Mouse (Mus musculus) midbrain, embryonic 14.5 days (tissue): ENCODE results near the gene Aplf. TPM values are rescaled to one million over a fixed set of nuclear protein-coding genes. Genes with fewer than 3 reads are reported as not detected.

Experiments used
- ATAC-seq: fragments of 200-750 bp; cut with Nextera tagmentation; 2 replicates; pipeline ENCODE4 v1.8.0; 2017; ENCODE audit warnings: moderate number of reproducible peaks, moderate library complexity; ENCODE audit not compliant: low FRiP score, low TSS enrichment
- DNase-seq: peaks from one replicate; pipeline ENCODE4 v3.0.0-alpha.2; 2015
- H3K27ac ChIP-seq: fragments of 300-500 bp; sonication (generic); replicated peaks from 2 replicates; pipeline ENCODE4 v1.5.1; 2014; ENCODE audit warnings: mild to moderate bottlenecking, low read depth, low read length, moderate library complexity
- H3K27me3 ChIP-seq: fragments of 300-500 bp; sonication (generic); 2 replicates; pipeline ENCODE4 v1.6.1; 2014; ENCODE audit warnings: low read length, control low read depth, mixed read lengths; ENCODE audit not compliant: control insufficient read depth, insufficient read depth
- H3K36me3 ChIP-seq: fragments of 300-500 bp; sonication (generic); 2 replicates; pipeline ENCODE4 v1.6.1; 2014; ENCODE audit warnings: low read length, control low read depth; ENCODE audit not compliant: control insufficient read depth, insufficient read depth
- H3K4me1 ChIP-seq: fragments of 300-500 bp; sonication (generic); 2 replicates; pipeline ENCODE4 v1.6.1; 2014; ENCODE audit warnings: mild to moderate bottlenecking, antibody characterized with exemption, low read length, control low read depth; ENCODE audit not compliant: control insufficient read depth, insufficient read depth
- H3K4me2 ChIP-seq: fragments of 300-500 bp; sonication (generic); 2 replicates; pipeline ENCODE4 v1.6.1; 2014; ENCODE audit warnings: mild to moderate bottlenecking, low read length, moderate library complexity
- H3K4me3 ChIP-seq: fragments of 300-500 bp; sonication (generic); replicated peaks from 2 replicates; pipeline ENCODE4 v1.5.1; 2014; ENCODE audit warnings: low read depth, low read length
- H3K9ac ChIP-seq: fragments of 300-500 bp; sonication (generic); replicated peaks from 2 replicates; pipeline ENCODE4 v1.6.1; 2014; ENCODE audit warnings: mild to moderate bottlenecking, low read length, moderate library complexity
- H3K9me3 ChIP-seq: fragments of 300-500 bp; sonication (generic); 2 replicates; pipeline ENCODE4 v1.6.1; 2016; ENCODE audit warnings: low read length, control low read depth, mixed read lengths; ENCODE audit not compliant: control insufficient read depth
- WGBS: fragments of 180-500 bp; shearing (Covaris S2); extraction: QIAGEN DNeasy Blood & Tissue Kit; methylation state at CpG from one replicate; pipeline ENCODE4 v1.1.7; 2014; 5-methylcytosine and 5-hydroxymethylcytosine counted together
- polyA plus RNA-seq: library from polyadenylated mRNA; unstranded; fragments of >200 nt; fragmentation: Nextera tagmentation; extraction: Ambion mirVana; gene quantifications from 2 replicates; pipeline ENCODE4 v1.2.1, GENCODE M21; 2014

Aplf gene
- polyA plus RNA-seq, 1 experiment from 2014 or later = 8.4 TPM

DNA sequence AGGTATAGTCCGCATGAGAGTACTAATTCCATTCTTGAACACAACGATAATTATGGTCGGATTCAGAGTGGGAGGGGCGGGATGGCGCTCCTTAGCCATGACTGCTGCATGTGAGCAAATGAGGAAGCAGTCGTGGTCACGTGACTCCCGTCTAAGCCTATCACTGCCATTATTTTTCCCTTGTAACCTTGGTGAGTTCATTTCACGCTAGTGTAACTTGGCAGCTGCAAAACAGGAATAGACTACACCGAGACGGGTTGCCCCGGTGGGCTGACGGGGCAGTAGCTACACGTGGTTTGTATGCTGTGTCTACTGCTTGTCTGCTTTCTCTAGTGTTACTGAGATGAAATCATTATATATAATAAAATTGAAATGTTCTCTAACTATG is 56.3 kb downstream of the Aplf start:
- WGBS = 87% methylated on average over 14 of the region's 14 CpGs
- peak; percentile 29 for DNase-seq

GRCm38 (mm10) chr6:87614794-87615695 is 56.9 kb downstream of the Aplf start:
- Histone ChIP-seq H3K4me2 (no peak overlapping the region), H3K4me3 (no peak overlapping the region)

More for the DNA sequence above, 56.3 kb downstream of the Aplf start:
- Histone ChIP-seq H3K4me1 (no peaks in the 10 kb centered on the region), H3K4me3 (no peak overlapping the region), H3K36me3 (no peaks in the 10 kb centered on the region), H3K27ac (no peak overlapping the region), H3K27me3 (no peaks in the 10 kb centered on the region), H3K9me3 (no peaks in the 10 kb centered on the region), H3K4me2 (no peak overlapping the region), H3K9ac (no peak overlapping the region)
- ATAC-seq = no peak

GRCm38 (mm10) chr6:87599825-87600224 is 72.2 kb downstream of the Aplf start:
- DNase-seq = peak; percentile 55
- H3K36me3 ChIP-seq = no peaks in the 10 kb centered on the region
- no peaks in the 10 kb centered on the region for H3K9me3 ChIP-seq
- H3K27ac ChIP-seq = no peak overlapping the region
- no peaks in the 10 kb centered on the region for H3K27me3 ChIP-seq
- ATAC-seq = no peak
- H3K4me2 ChIP-seq = no peak overlapping the region
- H3K9ac ChIP-seq = no peak overlapping the region
- no peak overlapping the region for H3K4me3 ChIP-seq
- H3K4me1 ChIP-seq = no peaks in the 10 kb centered on the region; the same call in 1 of the 2 replicates

More at GRCm38 (mm10) chr6:87614794-87615695, 56.9 kb downstream of the Aplf start:
- Histone ChIP-seq H3K9me3 (no peaks in the 10 kb centered on the region), H3K27me3 (no peaks in the 10 kb centered on the region), H3K36me3 (no peaks in the 10 kb centered on the region), H3K9ac (no peak overlapping the region), H3K27ac (0 out of 2 replicates have a peak overlapping the region, but pooled peaks have one; percentile 26), H3K4me1 (no peaks in the 10 kb centered on the region)
- 69% methylated on average over 11 of the region's 11 CpGs for WGBS
- no peak for ATAC-seq
- peak; percentile 27 for DNase-seq

DNA sequence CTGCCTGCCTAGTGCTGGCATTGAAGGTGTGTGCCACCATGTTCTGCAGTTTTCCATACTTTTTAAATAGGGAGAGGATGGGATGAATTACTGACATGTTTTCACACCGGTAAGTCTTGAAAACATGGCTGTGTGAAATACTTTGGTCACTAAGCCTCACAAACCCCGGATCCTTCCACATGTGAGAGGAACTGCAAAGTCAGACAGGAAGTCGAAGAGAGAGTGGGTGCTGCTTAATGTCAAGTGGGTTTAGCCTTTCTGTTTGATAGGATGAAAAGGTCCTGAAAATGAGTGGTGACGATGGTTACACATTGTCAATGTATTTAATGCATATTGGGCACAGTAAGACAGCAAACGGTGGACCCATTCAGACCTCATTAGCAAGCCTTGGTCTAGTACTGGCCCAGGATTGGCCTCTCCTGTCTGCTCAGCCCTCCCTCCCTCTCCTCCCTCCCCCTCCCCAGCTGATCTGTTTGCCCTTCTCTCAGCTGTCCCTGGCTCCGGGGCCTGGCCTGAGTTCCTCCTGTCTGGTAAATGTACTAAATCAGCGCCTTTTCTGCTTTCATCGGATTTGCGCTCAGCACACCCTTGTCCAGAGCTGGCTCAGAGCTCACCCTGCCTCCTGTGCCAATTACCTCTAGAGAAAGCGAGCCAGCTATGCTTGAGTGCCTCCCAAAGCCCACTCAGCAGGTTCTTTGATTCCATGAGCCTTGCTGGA is 74.7 kb downstream of the Aplf start:
- WGBS = 25% methylated on average over 10 of the region's 10 CpGs
- H3K4me1 ChIP-seq = no peaks in the 10 kb centered on the region; the same call in 1 of the 2 replicates
- H3K27me3 ChIP-seq = no peaks in the 10 kb centered on the region
- ATAC-seq (peak; percentile 50; the same call in 1 of the 2 replicates), DNase-seq (peak; percentile 68)
- no peaks in the 10 kb centered on the region for H3K9me3 ChIP-seq
- H3K4me3 ChIP-seq = no peak overlapping the region
- H3K4me2 ChIP-seq = no peak overlapping the region
- H3K27ac ChIP-seq = 0 out of 2 replicates have a peak overlapping the region, but pooled peaks have one; percentile 14
- H3K9ac ChIP-seq = no peak overlapping the region
- no peaks in the 10 kb centered on the region for H3K36me3 ChIP-seq

DNA sequence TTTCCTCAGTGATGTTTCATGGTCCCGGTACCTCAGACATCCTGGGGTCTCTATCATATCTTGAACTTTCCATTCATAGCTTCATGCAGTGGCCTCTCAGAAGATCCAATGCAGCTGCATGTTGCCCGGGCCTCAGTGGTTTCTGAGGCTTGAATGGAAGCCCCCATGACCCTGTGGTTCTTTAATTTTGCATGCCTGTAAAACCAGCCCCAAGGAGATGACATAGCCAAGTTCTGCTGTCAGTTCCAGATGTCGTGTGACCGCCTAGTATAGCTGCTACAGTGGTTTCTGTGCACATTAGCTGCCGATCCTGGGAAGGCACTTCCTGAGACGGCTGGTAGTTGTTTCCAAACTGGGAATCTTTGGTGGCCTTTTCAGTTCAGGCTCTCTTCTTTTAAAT is 77.8 kb downstream of the Aplf start:
- no peak overlapping the region for H3K9ac ChIP-seq
- H3K27me3 ChIP-seq = 0 out of 2 replicates have a peak, but pooled peaks cover 7% of the 10 kb centered on the region
- ATAC-seq (no peak), DNase-seq (no peak)
- H3K27ac ChIP-seq = no peak overlapping the region
- no peak overlapping the region for H3K4me3 ChIP-seq
- H3K4me1 ChIP-seq = peaks cover 14% of the 10 kb centered on the region
- 88% methylated on average over 6 of the region's 6 CpGs for WGBS
- H3K9me3 ChIP-seq = no peaks in the 10 kb centered on the region
- no peak overlapping the region for H3K4me2 ChIP-seq
- H3K36me3 ChIP-seq = no peaks in the 10 kb centered on the region

GRCm38 (mm10) chr6:87590394-87591281 is 81.4 kb downstream of the Aplf start, which contains the start of gene Prokr1:
Gene Prokr1, minus strand, starts transcription at chr6:87590743.
- Histone ChIP-seq H3K36me3 (no peaks in the 10 kb centered on the region), H3K4me2 (peak within 1 kb of the TSS; percentile 78), H3K9me3 (no peaks in the 10 kb centered on the region), H3K4me3 (peak within 1 kb of the TSS; percentile 51), H3K27ac (peak within 1 kb of the TSS; percentile 63), H3K27me3 (0 out of 2 replicates have a peak, but pooled peaks cover 7% of the 10 kb centered on the region), H3K9ac (peak within 1 kb of the TSS; percentile 69), H3K4me1 (peaks cover 18% of the 10 kb centered on the region)
- DNase-seq (peak; percentile 75), ATAC-seq (peak; percentile 81)
- 1% methylated on average over 34 of the region's 34 CpGs for WGBS

- peaks cover 18% of the 10 kb centered on the region for H3K4me1 ChIP-seq
- peak overlapping the region; percentile 51 for H3K4me3 ChIP-seq
- 0 out of 2 replicates have a peak, but pooled peaks cover 7% of the 10 kb centered on the region for H3K27me3 ChIP-seq
- peak overlapping the region; percentile 78 for H3K4me2 ChIP-seq
- peak overlapping the region; percentile 69 for H3K9ac ChIP-seq
- WGBS = 7% methylated on average over 12 of the region's 12 CpGs
- no peak for ATAC-seq
- H3K27ac ChIP-seq = no peak overlapping the region
- H3K36me3 ChIP-seq = no peaks in the 10 kb centered on the region
- no peaks in the 10 kb centered on the region for H3K9me3 ChIP-seq
- DNase-seq = peak; percentile 12
Measured at GRCm38 (mm10) chr6:87589718-87590393, 82.1 kb downstream of the Aplf start.
